Comparison of ENCODE assay signal across 27 mouse cellular contexts in genomic region chr7:114731175-114731574, GRCm38 (mm10). TPM values are rescaled to one million over a fixed set of nuclear protein-coding genes. Genes with fewer than 3 reads are reported as not detected.
DNase-seq lines count a peak whose midpoint lies in the region; ATAC-seq and TF ChIP-seq lines count a peak whose summit lies in the region.
"Had no signal": no experiment of that assay in that cellular context is flagged by ENCODE, and none has a peak within 500 bp of the region (broad histone marks: within the 10 kb centered on the region; RNA-seq: fewer than 3 reads in every experiment).

No protein-coding gene starts in this region.

- no peak for TF ChIP-seq CTCF in stomach, postnatal 0 days (IDR thresholded peaks at IDR 0.05; ENCODE audit: low read depth)

- H3K27ac ChIP-seq in stomach, postnatal 0 days (replicated peaks): no peak overlapping the region
- H3K27ac ChIP-seq: embryonic facial prominence, embryonic 12.5 days; forebrain, embryonic 15.5 days; heart, adult 2 months; hindbrain, embryonic 12.5 days had no signal

- ATAC-seq in stomach, postnatal 0 days (ENCODE audit: low FRiP score, low TSS enrichment): no peak
- ATAC-seq: activated CD4-positive, CD25-positive, alpha-beta regulatory T cell, adult 4 months; forebrain, embryonic 15.5 days; hindbrain, embryonic 16.5 days; inflammation-experienced regulatory T-cells, adult 6 months; Patski had no signal

- H3K4me2 ChIP-seq in stomach, postnatal 0 days (replicated peaks; ENCODE audit: low read depth): no peak overlapping the region
- H3K4me2 ChIP-seq: embryonic facial prominence, embryonic 12.5 days; forebrain, embryonic 15.5 days; heart, embryonic 12.5 days; hindbrain, embryonic 12.5 days had no signal

- no peaks in the 10 kb centered on the region for H3K27me3 ChIP-seq in stomach, postnatal 0 days (ENCODE audit: control insufficient read depth, insufficient read depth, low read length)
- H3K27me3 ChIP-seq: CH12.LX; embryonic facial prominence, embryonic 12.5 days; forebrain, embryonic 15.5 days; heart, embryonic 12.5 days; hindbrain, embryonic 12.5 days; Patski had no signal

- WGBS in stomach, postnatal 0 days: 74% methylated on average over 6 of the region's 6 CpGs

- no peak overlapping the region for H3K9ac ChIP-seq in stomach, postnatal 0 days (ENCODE audit: low read length)
- H3K9ac ChIP-seq: embryonic facial prominence, embryonic 12.5 days; forebrain, embryonic 15.5 days; heart, embryonic 12.5 days; hindbrain, embryonic 12.5 days had no signal

- TF ChIP-seq EP300 in stomach, postnatal 0 days (optimal IDR thresholded peaks at IDR 0.05): no peak

- DNase-seq in heart, adult 11 months: peak; percentile 83
- no peak for DNase-seq in heart, postnatal 14 days
- DNase-seq in testis, postnatal 14 days (ENCODE audit: low spot score): peak; percentile 32
- DNase-seq in testis, postnatal 10 days (ENCODE audit: low spot score): no peak
- DNase-seq in adrenal gland, postnatal 36 days: peak; percentile 55 to 79
- DNase-seq in stomach, postnatal 0 days (ENCODE audit: low spot score): peak; percentile 10
- DNase-seq in embryo, embryonic 10 days (ENCODE audit: low spot score): no peak
- no peak for DNase-seq in gastrocnemius, adult 8-10 months (ENCODE audit: low spot score in 2 of 2)
- DNase-seq: cerebellum, adult 11 months; cerebellum, adult 8-10 months; cerebellum, postnatal 14 days; gastrocnemius, postnatal 10 days; heart, adult 2 months; heart, postnatal 4 days had no signal

- H3K4me3 ChIP-seq in stomach, postnatal 0 days (ENCODE audit: low read depth, low read length): no peak overlapping the region
- H3K4me3 ChIP-seq: embryonic facial prominence, embryonic 12.5 days; forebrain, embryonic 15.5 days; heart, adult 2 months; heart, embryonic 12.5 days; hindbrain, embryonic 12.5 days had no signal

- no peaks in the 10 kb centered on the region for H3K36me3 ChIP-seq in stomach, postnatal 0 days (ENCODE audit: control insufficient read depth, insufficient read depth, low read length)
- H3K36me3 ChIP-seq: embryonic facial prominence, embryonic 12.5 days; forebrain, embryonic 15.5 days; heart, embryonic 12.5 days; hindbrain, embryonic 12.5 days had no signal

- intact Hi-C loops in heart, postnatal 14 days (cut with DNase I): no loop called here

- H3K4me1 ChIP-seq in stomach, postnatal 0 days (replicated peaks; ENCODE audit: control insufficient read depth, insufficient read depth): no peaks in the 10 kb centered on the region
- H3K4me1 ChIP-seq: embryonic facial prominence, embryonic 12.5 days; forebrain, embryonic 15.5 days; heart, embryonic 12.5 days; hindbrain, embryonic 12.5 days had no signal

- H3K9me3 ChIP-seq in stomach, postnatal 0 days (ENCODE audit: control insufficient read depth, low read length): no peaks in the 10 kb centered on the region
- H3K9me3 ChIP-seq: embryonic facial prominence, embryonic 12.5 days; forebrain, embryonic 15.5 days; heart, embryonic 12.5 days; hindbrain, embryonic 12.5 days had no signal

RNA-seq across cellular contexts. Expression of gene Insc, which starts 12.3 kb away (rescaled TPM):
- under 1 TPM; 0.74 to 0.83 TPM for total RNA-seq in heart, postnatal 14 days (2021)
- total RNA-seq in adrenal gland, postnatal 36 days (2021): 1 to 10 TPM; 1.3 TPM
- polyA plus RNA-seq in stomach, postnatal 0 days (2015; fragmentation: Nextera tagmentation; extraction: Ambion mirVana): 11.2 and 15.8 TPM in 2 replicates
- total RNA-seq in gastrocnemius, adult 8-10 months (2022): 1 to 10 TPM in 1 of 4 experiments, under 1 TPM in 3; 0.24 to 1.1 (median 0.59) TPM
- total RNA-seq: CH12.LX; common myeloid progenitor, adult 5-6 weeks had no signal
- polyA plus RNA-seq: inflammation-experienced regulatory T-cells, adult 6 months had no signal

RNA-seq across cellular contexts. Expression of gene Calcb, which starts 12.7 kb away (rescaled TPM):
- total RNA-seq in heart, postnatal 14 days (2021): under 1 TPM; 0.54 to 0.79 TPM
- total RNA-seq in adrenal gland, postnatal 36 days (2021): not detected
- 3.5 and 3.7 TPM in 2 replicates for polyA plus RNA-seq in stomach, postnatal 0 days (2015; fragmentation: Nextera tagmentation; extraction: Ambion mirVana)
- total RNA-seq in gastrocnemius, adult 8-10 months (2022): not detected
- total RNA-seq: CH12.LX; common myeloid progenitor, adult 5-6 weeks; gastrocnemius, postnatal 10 days; gastrocnemius, postnatal 4 days had no signal
- polyA plus RNA-seq: activated CD4-positive, CD25-positive, alpha-beta regulatory T cell, adult 4 months; forebrain, embryonic 11.5 days; forebrain, embryonic 15.5 days; heart, embryonic 12.5 days; hindbrain, embryonic 12.5 days; inflammation-experienced regulatory T-cells, adult 6 months; kidney, adult 2 months had no signal

Comparison
In these comparisons a context has a peak if more than half of its experiments do, and no peak if none do; other contexts are left out.
1. DNase-seq: peak in heart, adult 11 months (single experiment), testis, postnatal 14 days (single experiment), adrenal gland, postnatal 36 days (2 of 2) and stomach, postnatal 0 days (single experiment); none in heart, postnatal 14 days (0 of 2), testis, postnatal 10 days (single experiment), embryo, embryonic 10 days (single experiment) and gastrocnemius, adult 8-10 months (0 of 2).